ENCODE assay signal across 14 mouse cellular contexts in the genomic region with DNA sequence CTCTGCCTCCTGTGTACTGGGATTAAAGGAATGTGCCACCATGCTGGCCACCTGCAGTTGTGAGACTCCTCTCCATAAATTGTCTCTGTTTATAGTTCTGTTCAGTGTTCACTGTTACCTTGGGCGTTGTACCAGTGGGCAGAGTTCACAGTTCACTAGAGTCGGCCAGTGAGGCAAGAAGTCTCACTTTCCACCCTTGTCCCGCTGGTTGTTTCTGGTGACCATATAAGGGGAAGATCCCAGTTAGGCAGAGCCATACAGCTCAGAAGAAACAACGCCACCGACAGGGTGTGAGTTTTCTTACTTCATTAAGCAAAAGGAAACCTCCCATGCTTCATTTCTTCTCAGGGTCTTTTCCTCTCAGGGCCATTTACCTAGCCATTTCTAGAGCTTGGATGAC. TPM values are rescaled to one million over a fixed set of nuclear protein-coding genes. Genes with fewer than 3 reads are reported as not detected.
DNase-seq lines count a peak whose midpoint lies in the region; ATAC-seq and TF ChIP-seq lines count a peak whose summit lies in the region.
"Had no signal": no experiment of that assay in that cellular context is flagged by ENCODE, and none has a peak within 500 bp of the region (broad histone marks: within the 10 kb centered on the region; RNA-seq: fewer than 3 reads in every experiment).

No protein-coding gene starts in this region.

- H3K9me3 ChIP-seq in lung, postnatal 0 days (ENCODE audit: low read length): no peaks in the 10 kb centered on the region
- no peaks in the 10 kb centered on the region for H3K9me3 ChIP-seq in kidney, embryonic 15.5 days (replicated peaks)
- H3K9me3 ChIP-seq: forebrain, embryonic 12.5 days had no signal

- peaks cover 15% of the 10 kb centered on the region for H3K4me1 ChIP-seq in lung, postnatal 0 days (ENCODE audit: insufficient read depth, low read depth, low read length)
- peaks cover 5% of the 10 kb centered on the region; the same call in 1 of the 2 replicates for H3K4me1 ChIP-seq in kidney, embryonic 15.5 days
- H3K4me1 ChIP-seq in small intestine, adult 2 months (ENCODE audit: control insufficient read depth, insufficient read depth, insufficient read length, low read length): peaks cover 22% of the 10 kb centered on the region
- peaks cover 6% of the 10 kb centered on the region for H3K4me1 ChIP-seq in thymus, adult 2 months (replicated peaks; ENCODE audit: control insufficient read depth, insufficient read depth, low read length)
- H3K4me1 ChIP-seq: forebrain, embryonic 12.5 days had no signal

- peak overlapping the region; percentile 85 for H3K27ac ChIP-seq in lung, postnatal 0 days (ENCODE audit: low read length)
- no peak overlapping the region for H3K27ac ChIP-seq in kidney, embryonic 15.5 days
- peak overlapping the region; percentile 81 for H3K27ac ChIP-seq in small intestine, adult 2 months (ENCODE audit: insufficient read depth, low read depth, low read length)
- no peak overlapping the region for H3K27ac ChIP-seq in thymus, adult 2 months (ENCODE audit: control insufficient read depth, insufficient read depth, low read length)
- H3K27ac ChIP-seq: forebrain, embryonic 12.5 days; heart, adult 2 months; liver, embryonic 14.5 days had no signal

- TF ChIP-seq POLR2A in small intestine, adult 2 months (IDR thresholded peaks at IDR 0.05; ENCODE audit: low read depth, low read length): no peak
- TF ChIP-seq POLR2A in thymus, adult 2 months (IDR thresholded peaks at IDR 0.05; ENCODE audit: control insufficient read depth, extremely low read depth, insufficient read depth, low read length, poor library complexity): no peak

- 57% methylated on average over 5 of the region's 5 CpGs for WGBS in lung, postnatal 0 days
- WGBS in kidney, embryonic 15.5 days: 15% methylated on average over 5 of the region's 5 CpGs
- 27% methylated on average over 5 of the region's 5 CpGs for WGBS in small intestine, adult 2 months
- 89% methylated on average over 5 of the region's 5 CpGs for WGBS in thymus, adult 2 months

- H3K9ac ChIP-seq in lung, postnatal 0 days (replicated peaks; ENCODE audit: low read depth): no peak overlapping the region
- no peak overlapping the region for H3K9ac ChIP-seq in kidney, embryonic 15.5 days
- H3K9ac ChIP-seq: forebrain, embryonic 12.5 days; liver, embryonic 14.5 days had no signal

- H3K36me3 ChIP-seq in lung, postnatal 0 days (ENCODE audit: insufficient read depth, low read length): no peaks in the 10 kb centered on the region
- H3K36me3 ChIP-seq in kidney, embryonic 15.5 days: no peaks in the 10 kb centered on the region
- peaks cover 5% of the 10 kb centered on the region for H3K36me3 ChIP-seq in small intestine, adult 2 months (ENCODE audit: control insufficient read depth, insufficient read depth, low read length)
- H3K36me3 ChIP-seq in thymus, adult 2 months (ENCODE audit: control insufficient read depth, insufficient read depth, low read length): no peaks in the 10 kb centered on the region
- H3K36me3 ChIP-seq: forebrain, embryonic 12.5 days had no signal

- no peak for TF ChIP-seq EP300 in lung, postnatal 0 days (IDR thresholded peaks at IDR 0.05)

- no peak for TF ChIP-seq CTCF in lung, postnatal 0 days (IDR thresholded peaks at IDR 0.05)
- TF ChIP-seq CTCF in small intestine, adult 2 months (IDR thresholded peaks at IDR 0.05; ENCODE audit: extremely low read depth, insufficient read length, insufficient replicate concordance, low read depth, low read length): no peak
- TF ChIP-seq CTCF in thymus, adult 2 months (IDR thresholded peaks at IDR 0.05; ENCODE audit: borderline replicate concordance, control insufficient read depth, extremely low read depth, insufficient read depth, low read length, poor library complexity): no peak

- H3K27me3 ChIP-seq in lung, postnatal 0 days (replicated peaks; ENCODE audit: insufficient read depth, low read length): no peaks in the 10 kb centered on the region
- H3K27me3 ChIP-seq in kidney, embryonic 15.5 days: no peaks in the 10 kb centered on the region
- no peaks in the 10 kb centered on the region for H3K27me3 ChIP-seq in small intestine, adult 2 months (ENCODE audit: control insufficient read depth, insufficient read depth, low read length)
- no peaks in the 10 kb centered on the region for H3K27me3 ChIP-seq in thymus, adult 2 months (ENCODE audit: control insufficient read depth, insufficient read depth, low read length)
- H3K27me3 ChIP-seq: forebrain, embryonic 12.5 days had no signal

- ATAC-seq in lung, postnatal 0 days: no peak
- peak; percentile 88 for ATAC-seq in kidney, embryonic 15.5 days (replicated peaks; ENCODE audit: low FRiP score)
- ATAC-seq: hindbrain, embryonic 16.5 days had no signal

- DNase-seq in lung, postnatal 0 days (ENCODE audit: low spot score): no peak
- no peak for DNase-seq in lung, postnatal 25 days (ENCODE audit: low spot score)
- DNase-seq in induced T-regulatory cell, adult 2 months (ENCODE audit: low read depth): peak; percentile 38
- no peak for DNase-seq in testis, postnatal 14 days (ENCODE audit: low spot score)
- DNase-seq in thymus, adult 2 months: no peak
- DNase-seq: cerebellum, adult 11 months; right cerebral cortex, adult 18-20 months; thymus, postnatal 4 days had no signal

- H3K4me2 ChIP-seq in lung, postnatal 0 days (replicated peaks; ENCODE audit: low read depth, low read length): no peak overlapping the region
- H3K4me2 ChIP-seq in kidney, embryonic 15.5 days: no peak overlapping the region
- H3K4me2 ChIP-seq: forebrain, embryonic 12.5 days had no signal

- no peak overlapping the region for H3K4me3 ChIP-seq in lung, postnatal 0 days (ENCODE audit: low read depth, low read length)
- no peak overlapping the region for H3K4me3 ChIP-seq in kidney, embryonic 15.5 days (replicated peaks)
- no peak overlapping the region for H3K4me3 ChIP-seq in small intestine, adult 2 months (ENCODE audit: low read depth, low read length)
- H3K4me3 ChIP-seq in thymus, adult 2 months (ENCODE audit: control insufficient read depth, insufficient read depth, low read length): no peak overlapping the region
- H3K4me3 ChIP-seq: forebrain, embryonic 12.5 days; heart, adult 2 months had no signal

RNA-seq across cellular contexts. Expression of a gene that starts 8.0 kb away (rescaled TPM):
- 407 and 422 TPM in 2 replicates for polyA plus RNA-seq in lung, postnatal 0 days (2015; fragmentation: Nextera tagmentation; extraction: Ambion mirVana)
- polyA plus RNA-seq in kidney, embryonic 15.5 days (2015; fragmentation: Nextera tagmentation; extraction: Ambion mirVana): 20.7 and 21.6 TPM in 2 replicates
- 29.4 and 80.0 TPM in 2 replicates for polyA plus RNA-seq in small intestine, adult 2 months (2012; rRNA removed)
- 12.6 and 12.8 TPM in 2 replicates for polyA plus RNA-seq in thymus, adult 2 months (2012; rRNA removed)

RNA-seq across cellular contexts. Expression of a gene that starts 53.1 kb away (rescaled TPM):
- 33.3 and 37.7 TPM in 2 replicates for polyA plus RNA-seq in lung, postnatal 0 days (2015; fragmentation: Nextera tagmentation; extraction: Ambion mirVana)
- 45.0 and 46.0 TPM in 2 replicates for polyA plus RNA-seq in kidney, embryonic 15.5 days (2015; fragmentation: Nextera tagmentation; extraction: Ambion mirVana)
- 1.5 and 3.2 TPM in 2 replicates for polyA plus RNA-seq in small intestine, adult 2 months (2012; rRNA removed)
- 33.5 and 43.4 TPM in 2 replicates for polyA plus RNA-seq in thymus, adult 2 months (2012; rRNA removed)

Comparison
In these comparisons a context has a peak if more than half of its experiments do, and no peak if none do; other contexts are left out.
1. H3K27ac ChIP-seq: peak in lung, postnatal 0 days (single experiment) and small intestine, adult 2 months (single experiment); none in kidney, embryonic 15.5 days (single experiment) and thymus, adult 2 months (single experiment).